Mouse (Mus musculus): ENCODE results near the gene Galc.
"Not testable (repeated sequence)": the region's sequence is repeated elsewhere in the genome, so short reads cannot be mapped to it uniquely, and the experiment has no call there.

Gene Galc

DNA sequence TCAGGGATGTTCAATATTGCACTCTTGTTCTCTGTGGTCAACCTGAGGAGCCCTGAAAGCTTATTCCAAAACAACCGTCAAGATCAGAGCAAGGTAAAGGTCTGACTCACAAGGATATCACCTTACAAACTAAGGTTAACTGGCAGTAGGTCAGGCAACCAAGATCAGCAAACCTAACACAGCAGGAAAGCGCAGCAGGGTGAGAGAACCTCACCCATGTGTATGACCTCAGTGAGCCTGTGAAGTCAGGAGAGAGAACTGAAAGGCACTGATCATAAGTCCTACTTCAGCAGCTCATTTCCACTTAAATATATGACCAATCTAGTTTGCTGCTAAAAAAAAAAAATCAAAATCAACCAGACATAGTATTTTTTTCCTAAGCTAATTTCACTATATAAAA is 6.8 kb downstream of the Galc start:
- DNase-seq: no peak

DNA sequence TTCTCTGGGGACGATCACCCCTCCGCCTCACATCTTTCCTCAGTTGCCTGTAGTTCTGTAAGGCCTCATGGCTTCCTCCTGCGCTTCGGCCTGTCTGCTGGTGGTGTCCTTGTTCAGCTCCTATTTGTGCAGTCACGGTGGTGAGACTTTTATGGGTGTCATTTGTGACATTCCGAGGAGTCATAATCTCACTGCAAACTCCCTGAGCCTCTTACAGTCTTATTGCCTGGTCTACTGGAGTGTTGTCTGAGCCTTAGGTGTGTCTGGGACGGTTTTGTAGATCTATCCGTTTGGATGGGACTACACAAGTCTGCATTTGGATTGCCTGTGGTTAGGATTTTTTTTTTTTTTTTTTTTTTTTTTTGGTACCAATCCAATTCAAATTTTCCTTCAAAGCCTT is 8.9 kb downstream of the Galc start:
- no peak for DNase-seq

DNA sequence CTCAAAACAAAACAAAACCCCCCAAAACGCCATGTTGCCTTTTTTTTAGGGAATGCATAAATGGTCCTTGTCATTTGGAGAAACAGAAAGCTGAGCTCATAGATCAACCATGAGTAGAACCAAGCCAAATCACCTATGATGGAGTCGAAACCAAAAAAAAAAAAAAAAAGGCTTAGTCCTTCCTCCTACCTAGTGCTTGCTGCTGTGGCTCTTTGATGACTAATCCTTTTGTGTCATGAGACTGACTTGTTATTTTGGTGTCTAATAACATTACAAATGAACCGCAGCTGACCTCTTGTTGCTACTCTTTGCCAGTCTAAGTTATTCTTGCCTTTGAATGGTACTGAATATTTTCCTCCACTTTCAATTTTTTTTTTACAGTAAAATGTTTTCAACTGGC is 9.6 kb downstream of the Galc start:
- DNase-seq: no peak

DNA sequence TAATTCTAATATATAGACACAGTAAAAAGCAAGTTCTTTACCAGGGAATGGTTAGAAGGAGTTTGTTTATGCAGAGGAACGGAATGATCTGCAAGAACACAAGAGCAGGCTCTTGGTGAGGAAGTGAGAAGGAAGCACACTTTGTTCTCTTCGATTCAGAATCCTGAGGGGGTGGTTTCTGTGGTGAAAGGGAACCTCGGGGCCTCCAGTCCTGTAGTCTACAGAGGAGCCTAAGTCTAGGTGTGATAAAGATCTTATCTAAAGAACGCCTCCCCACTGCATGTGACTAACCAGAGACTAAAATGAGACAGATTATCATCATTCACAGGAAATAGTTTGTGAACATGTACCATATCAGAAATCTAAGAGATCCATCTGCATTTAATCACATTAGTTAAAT is 12.4 kb downstream of the Galc start:
- DNase-seq: no peak

DNA sequence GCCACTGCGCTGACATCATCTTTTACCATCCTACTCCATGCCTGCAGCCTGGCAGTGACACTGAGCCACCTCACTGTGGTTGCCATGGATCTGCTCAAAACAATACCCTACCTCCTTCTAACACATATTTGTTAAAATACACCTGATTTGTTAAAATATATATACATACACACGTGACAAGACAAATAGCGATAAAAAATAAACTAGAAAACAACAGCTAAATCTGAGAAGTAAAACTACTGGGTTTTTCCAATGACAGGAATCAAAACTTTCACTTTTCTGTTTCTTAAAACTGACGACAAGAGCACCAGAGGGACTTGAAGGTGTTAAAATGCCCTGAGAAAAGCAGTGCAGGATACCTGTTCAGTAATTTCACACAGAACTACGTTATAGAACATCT is 14.4 kb downstream of the Galc start:
- no peak for DNase-seq

DNA sequence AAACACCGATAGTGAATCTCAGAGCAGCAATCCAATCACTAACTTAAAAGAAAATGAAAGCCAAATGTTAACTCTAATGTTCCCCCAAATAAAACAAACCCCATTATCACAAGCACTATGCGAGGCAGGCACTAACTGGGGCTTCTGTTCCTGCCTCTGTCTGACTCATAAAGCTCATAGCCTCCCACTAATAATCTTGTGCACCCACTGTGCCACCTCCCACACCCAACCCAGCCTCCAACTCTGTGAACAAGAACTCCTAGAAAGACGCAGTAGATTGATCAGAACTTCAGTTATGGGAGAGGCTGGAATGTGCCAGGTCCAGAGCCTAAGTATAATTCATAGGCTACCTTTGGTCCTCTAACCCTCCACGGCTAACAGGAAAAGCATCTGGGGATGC is 15.1 kb downstream of the Galc start:
- DNase-seq: no peak

DNA sequence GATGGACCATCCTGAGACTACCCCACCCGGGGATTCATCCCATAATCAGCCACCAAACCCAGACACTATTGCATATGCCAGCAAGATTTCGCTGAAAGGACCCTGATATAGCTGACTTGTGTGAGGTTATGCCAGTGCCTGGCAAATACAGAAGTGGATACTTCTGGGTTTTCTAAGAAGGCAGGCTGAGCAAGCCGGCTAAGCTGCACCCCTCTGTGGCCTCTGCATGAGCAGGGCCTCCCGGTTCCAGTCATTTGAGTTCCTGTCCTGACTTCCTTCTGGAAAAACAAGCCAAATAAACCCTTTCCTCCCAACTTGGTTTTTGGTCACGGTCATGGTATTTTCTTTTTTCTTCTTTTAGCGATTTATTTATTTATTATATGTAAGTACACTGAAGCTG is 20.8 kb downstream of the Galc start:
- DNase-seq: not testable (repeated sequence)

DNA sequence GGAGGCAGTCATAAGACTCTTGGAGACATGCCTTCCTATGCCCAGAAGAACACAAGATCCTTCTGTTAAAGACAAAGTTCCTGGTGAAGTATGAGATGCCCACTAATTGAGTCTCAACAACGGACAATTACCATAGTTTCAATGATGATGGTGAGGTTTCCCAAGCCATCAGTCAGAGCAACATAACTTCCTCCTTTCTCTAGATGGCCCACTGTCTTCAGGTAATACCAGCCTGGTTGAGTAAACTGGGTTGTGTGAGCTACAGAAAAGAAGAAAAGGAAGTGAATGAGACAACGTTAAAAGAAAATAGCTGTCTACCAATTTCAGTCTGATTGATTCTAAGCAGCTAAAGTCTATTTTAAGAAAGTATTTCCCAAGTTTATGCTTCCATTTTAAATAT is 32.2 kb downstream of the Galc start:
- no peak for DNase-seq

DNA sequence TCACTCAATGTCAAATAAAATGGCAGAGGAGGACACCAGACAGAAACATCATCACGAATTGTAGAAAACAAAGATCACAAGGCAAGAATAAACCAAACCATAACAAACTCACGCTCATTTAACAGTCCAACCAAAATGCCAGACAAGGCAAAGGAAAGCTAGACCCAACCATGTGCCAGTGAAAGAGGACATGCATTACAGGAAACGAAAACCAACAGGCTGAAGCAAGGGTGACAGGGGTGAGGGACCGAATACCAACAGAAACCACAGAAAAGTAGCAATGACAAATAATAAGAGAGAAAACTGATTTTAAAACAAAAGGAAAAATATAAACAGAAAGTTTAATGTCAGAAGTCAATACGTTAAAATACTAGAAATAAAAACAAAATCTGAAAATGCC is 36.0 kb downstream of the Galc start:
- DNase-seq: no peak

DNA sequence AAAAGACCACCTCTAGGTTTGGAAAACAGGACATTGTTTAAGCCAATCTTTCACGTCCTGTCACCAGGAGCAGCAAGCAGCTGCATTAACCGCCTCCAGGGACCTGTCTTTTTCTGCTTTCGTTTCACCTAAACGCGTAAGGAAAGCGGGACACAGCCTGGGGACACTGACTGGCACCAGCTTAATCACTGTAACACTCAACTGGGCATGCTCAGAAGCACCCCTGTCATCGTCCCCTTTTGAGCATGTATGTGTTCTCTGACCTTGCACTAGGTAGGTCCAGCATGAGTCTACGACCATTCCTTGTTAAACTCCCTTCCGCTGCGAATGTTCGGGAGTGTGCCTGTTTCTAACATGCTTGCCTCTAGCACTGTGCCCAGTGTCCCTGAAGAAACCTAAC is 42.8 kb downstream of the Galc start:
- no peak for DNase-seq

DNA sequence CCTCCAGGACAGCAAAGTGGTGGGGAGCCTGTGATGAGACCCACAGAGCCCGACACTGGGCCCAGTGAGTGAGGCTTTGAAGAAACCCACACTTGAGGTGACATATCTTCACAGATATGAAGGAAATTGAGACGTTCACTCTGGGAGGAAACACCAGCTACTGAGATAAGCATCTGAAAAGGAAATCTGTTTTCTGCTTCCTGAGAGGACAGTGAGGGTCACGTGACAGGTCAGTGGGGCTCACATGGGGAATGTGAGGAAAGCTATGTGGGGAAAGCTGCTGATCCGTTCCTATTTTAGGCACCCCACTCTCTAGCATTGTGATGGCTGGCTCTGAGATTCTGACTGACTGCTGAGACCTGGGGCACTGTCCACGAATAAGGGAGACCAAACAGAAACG is 43.7 kb downstream of the Galc start:
- DNase-seq: no peak

DNA sequence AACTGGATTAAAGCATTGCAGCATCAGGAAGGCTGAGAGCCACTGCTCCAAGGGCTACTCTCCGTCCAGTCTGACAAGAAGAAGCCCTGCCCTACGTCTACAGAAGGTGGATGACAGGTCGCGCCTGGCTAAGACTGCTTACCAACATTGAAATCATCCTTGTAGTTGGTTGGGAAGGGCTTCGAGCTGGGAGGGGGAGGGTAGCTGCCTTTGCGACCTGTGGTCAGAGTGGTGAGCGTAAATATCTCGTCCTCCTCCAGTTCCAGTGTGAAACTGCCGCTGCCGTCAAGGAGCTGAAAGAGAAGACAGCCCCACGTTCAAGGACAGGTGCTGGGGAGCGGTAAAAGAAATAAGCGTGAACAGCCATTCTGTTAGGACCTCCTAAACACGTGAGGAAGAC is 45.1 kb downstream of the Galc start:
- DNase-seq: no peak

DNA sequence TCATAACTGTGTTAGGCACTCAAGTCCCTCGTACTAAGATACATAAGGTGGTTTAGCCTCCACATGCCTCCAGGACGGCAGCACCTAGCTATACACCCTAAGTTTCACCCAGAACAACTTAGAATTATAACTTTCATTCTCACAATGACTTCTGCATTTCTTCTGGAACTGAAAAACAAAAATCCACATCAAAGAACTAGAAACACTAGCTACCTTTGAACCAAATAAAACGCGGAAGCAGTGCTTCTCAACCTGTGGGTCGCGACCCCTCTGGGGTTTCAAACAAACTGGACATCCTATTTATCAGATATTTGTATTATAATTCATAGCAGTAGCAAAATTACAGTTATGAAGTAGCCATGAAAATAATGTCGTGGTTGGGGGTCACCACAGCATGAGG is 45.5 kb downstream of the Galc start:
- DNase-seq: no peak

DNA sequence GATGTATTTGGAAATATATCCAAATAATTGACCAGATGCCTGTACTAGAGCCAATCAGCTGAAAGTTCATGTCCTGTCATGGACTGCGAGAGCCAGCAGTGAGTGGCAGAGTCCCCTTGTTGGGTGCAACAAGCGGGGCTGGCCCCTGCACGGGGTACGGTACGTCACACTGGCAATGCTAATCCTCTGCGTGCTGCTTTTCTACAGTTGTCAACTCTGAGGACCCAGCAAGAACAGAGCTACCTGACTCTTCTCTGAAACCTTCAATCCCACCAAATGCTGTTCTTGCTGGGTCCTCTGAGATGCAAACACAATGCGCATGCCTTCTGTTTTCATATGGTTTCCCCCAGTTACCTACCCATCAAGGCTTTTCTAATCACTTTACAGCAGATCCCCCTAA is 45.9 kb downstream of the Galc start:
- no peak for DNase-seq

DNA sequence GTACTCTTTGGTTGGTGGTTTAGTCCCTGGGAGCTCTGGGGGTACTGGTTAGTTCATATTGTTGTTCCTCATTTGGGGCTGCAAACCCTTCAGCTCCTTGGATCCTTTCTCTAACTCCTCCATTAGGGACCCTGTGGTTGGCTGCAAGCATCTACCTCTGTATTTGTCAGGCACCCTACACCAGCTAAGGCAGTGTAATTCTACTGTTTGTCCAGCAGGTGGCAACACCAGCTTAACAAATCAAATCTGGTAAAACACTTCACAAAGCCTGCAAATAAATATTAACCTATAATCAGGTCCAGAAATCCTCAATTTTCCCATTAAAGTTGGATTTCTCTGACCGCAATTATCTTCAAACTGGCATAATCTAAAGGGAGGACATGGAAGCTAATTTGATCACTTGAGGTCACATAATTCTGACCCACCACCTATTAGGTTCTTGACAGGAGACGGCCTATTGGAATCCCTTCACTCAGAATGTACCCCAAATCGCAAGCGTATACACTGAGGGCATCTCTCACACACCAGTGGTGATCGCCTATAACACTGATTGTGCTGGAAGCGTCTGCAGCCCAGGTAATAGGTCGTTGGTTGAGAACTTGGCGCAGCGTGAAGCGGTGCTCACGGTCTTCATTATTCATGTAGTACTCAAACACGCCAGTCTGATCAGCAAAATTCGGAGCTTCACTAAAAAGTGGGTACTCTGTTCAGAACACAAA is 46.6 kb downstream of the Galc start:
- DNase-seq: peak; percentile 18

DNA sequence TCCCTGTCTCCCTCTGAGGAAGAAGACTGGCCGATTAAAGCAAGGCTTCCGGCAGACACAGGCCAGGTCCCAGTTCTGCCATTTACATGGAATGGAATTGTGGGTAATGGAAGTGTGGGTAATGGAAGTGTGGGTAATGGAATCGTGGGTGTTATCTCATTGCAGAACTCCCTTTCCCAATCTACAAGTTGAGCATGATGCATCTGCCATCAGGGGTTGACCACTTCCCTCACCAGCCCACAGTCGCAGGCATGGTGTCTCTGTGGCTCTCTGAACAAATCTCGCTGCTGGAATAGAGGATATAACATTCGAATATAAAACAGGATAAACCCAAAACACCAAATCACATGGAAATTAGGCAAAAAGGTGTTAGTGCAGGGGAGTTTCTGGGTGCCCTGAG is 48.8 kb downstream of the Galc start:
- DNase-seq: no peak

DNA sequence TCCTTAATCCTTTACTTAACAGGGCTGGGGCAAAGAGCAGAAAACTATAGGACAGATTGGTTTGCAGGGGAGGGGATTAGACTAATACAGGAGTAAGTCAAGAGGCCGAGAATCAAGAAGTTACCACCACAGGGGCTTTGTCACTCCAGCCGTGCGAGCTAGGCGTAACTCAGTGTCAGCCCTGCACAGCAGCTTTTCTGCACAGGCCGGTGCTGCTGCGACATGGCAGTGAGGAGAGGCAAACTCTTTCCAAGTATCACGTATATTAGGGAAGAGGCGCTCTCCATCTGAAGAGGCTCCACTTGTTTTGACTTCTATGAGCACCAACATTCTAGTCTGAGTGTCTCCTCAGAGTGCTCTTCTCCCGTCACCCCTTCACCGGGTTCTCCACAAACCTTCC is 51.2 kb downstream of the Galc start:
- no peak for DNase-seq

DNA sequence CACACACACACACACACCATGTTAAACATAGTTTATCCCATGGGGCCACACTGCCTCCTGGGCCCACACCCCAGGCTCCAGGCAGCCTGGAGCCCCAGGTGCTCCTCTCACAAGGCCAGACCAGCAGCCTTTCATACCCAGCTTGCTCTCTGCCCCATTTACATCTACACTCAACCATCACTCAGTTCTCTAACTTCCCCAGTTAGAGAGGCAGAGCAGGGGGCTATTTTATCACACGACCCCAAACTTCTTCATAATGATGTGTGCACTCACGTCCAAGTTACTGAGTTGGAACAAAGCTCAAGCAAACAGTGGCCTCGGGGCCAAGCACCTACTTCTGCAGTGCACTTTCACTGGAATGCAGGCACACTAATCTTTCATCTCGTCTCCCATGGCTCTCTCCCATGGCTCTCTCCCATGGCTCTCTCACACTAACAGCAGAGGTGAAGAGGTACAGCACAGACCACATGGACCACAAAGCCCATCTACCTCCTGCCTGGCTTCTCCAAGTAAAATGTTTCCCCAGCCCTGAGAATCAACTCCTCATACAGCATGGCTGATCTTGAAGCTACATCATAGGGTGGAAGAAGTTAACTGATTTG is 53.7 kb downstream of the Galc start:
- no peak for DNase-seq

DNA sequence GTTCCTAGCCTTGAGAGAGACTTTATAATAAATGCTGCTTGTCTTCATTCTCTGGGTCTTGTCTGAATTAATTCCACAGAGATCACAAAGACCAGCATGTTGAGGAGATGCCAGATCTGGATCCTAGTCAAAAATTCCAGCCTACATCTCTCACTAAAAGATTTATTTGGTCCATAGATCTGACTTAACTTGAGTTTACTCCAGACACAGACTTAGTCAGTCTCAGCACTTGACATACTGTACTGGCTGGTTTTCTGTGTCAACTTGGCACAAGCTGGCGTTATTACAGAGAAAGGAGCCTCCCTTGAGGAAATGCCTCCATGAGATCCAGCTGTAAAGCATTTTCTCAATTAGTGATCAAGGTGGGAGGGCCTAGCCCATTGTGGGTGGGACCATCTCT is 61.9 kb downstream of the Galc start:
- DNase-seq: no peak

DNA sequence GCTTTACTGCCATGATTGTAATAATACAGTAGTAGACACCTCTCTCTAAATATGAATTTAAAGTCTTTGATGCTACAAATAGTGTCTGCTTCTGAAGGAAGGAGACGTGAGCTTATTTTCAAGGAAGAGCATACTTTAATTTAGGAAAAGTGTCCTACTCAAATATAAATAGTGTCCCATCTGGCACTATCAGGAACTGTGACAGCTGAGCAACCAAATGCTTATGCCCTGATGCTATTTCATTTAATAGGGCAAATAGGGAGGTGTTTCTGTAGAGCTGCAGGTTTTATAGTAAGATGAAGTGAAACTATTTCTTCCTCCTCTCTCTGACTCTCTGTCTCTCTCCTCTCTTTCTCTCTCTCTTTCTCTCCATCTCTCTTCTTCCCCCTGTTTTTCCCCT is 69.1 kb downstream of the Galc start:
- DNase-seq: no peak

DNA sequence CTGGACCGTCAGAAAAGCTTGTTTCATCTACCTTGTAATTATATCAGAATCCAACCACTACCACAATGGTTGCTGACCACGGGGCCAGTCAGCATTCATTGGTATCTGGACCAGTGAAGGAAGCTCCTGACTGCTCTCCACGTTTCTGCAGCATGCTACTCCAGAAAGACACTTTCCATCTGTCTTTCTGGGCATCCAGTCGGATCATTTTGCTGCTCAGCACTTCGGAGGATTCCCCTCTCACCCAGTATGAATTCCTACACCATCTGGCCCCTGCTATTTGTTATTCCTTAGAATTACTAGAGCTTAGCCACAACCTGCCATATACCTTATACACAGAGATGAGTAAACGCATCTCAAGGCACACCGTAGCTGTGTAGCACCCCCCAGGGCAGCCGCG is 70.2 kb downstream of the Galc start:
- peak; percentile 19 for DNase-seq

DNA sequence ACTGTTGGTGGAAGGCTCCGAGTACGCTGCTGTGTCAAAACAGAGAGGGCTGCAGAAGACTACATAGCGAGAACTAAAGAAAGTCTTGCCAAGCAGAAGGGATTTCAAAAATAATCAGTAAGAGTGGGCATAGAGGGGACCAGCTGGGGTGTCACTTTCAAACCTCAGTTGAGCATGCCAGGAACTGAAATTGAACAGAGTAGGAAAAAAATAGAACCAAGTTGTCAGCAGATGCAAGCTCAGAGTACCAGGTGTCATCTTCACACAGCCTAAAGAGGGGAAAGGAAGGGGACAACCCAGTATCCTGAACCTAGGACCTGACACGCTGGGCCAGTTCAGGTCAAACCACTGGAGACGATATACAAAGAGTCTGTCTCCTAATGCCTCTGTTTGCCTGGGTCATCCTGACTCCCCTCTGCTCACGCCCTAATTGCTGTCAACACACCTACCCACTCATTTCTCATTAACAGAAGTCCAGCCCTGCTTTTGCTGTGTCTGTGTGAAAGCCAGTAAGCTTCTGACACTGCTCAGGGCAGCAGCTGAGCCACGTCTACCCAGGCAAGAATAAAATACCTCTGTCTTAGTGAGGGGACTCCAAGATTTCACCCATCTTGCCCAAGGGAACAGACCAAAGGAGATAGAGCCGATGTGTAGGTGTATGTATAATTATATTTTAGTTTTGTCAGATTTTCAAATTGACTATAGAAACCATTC is 71.9 kb downstream of the Galc start:
- no peak for DNase-seq

DNA sequence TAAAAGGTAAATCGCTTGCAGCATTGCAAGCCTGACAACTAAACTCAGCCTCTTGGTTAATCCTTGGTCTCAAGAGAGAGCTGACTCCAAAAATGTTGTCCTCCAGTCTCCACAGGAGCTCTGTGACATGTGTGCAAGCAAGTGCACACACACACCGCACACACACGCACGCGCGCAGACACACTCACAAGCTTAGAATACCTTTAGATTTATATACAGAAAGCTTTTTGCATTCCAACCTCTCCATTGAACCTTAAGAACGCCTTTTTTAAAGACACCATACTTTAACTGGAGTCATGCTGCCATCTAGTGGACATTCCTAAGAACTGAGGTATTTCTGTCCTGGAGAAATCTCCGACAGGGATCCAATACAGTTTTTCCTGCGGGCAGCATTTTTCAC is 77.5 kb downstream of the Galc start:
- peak; percentile 23 for DNase-seq

DNA sequence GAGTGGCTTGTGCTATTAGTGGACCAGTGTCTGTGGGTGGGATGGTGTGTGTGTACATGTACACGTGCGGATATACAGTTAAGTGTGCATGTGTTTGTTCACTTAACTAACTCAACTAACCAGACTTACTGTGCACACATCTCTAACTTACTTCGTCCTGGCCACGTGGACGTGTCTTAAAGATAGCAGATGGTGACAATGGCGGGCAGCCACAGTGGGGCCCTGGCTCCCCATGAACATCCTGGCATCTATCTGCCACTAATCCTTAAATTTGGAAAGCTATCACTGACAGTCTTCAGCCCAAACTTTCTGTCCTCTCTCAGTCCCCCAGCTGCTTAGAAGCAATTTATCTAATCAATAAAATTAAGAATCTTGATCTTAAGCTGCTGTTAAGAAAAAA is 78.5 kb downstream of the Galc start:
- DNase-seq: peak; percentile 19

Data from cerebellum, adult 9-11 months (tissue).